12 mouse cellular contexts compared by ENCODE assay signal in genomic region chr12:56519071-56519737, GRCm38 (mm10). TPM values are rescaled to one million over a fixed set of nuclear protein-coding genes. Genes with fewer than 3 reads are reported as not detected.
DNase-seq lines count a peak whose midpoint lies in the region; ATAC-seq and TF ChIP-seq lines count a peak whose summit lies in the region.
"Had no signal": no experiment of that assay in that cellular context is flagged by ENCODE, and none has a peak within 500 bp of the region (broad histone marks: within the 10 kb centered on the region; RNA-seq: fewer than 3 reads in every experiment).

No protein-coding gene starts in this region.

- no peaks in the 10 kb centered on the region; the same call in 1 of the 2 replicates for H3K4me1 ChIP-seq in kidney, postnatal 0 days (replicated peaks; ENCODE audit: insufficient read depth, low read length)
- peaks cover 4% of the 10 kb centered on the region; the same call in 1 of the 2 replicates for H3K4me1 ChIP-seq in forebrain, embryonic 11.5 days (replicated peaks; ENCODE audit: control insufficient read depth, insufficient read depth, low read length)
- peaks cover 5% of the 10 kb centered on the region for H3K4me1 ChIP-seq in midbrain, embryonic 11.5 days (ENCODE audit: control insufficient read depth, insufficient read depth, low read length)
- H3K4me1 ChIP-seq: liver, embryonic 15.5 days had no signal

- no peak overlapping the region for H3K9ac ChIP-seq in kidney, postnatal 0 days (ENCODE audit: low read depth, low read length)
- H3K9ac ChIP-seq in forebrain, embryonic 11.5 days (ENCODE audit: low read length): peak overlapping the region; percentile 32; the same call in 1 of the 2 replicates
- H3K9ac ChIP-seq in midbrain, embryonic 11.5 days (ENCODE audit: low read length): no peak overlapping the region
- H3K9ac ChIP-seq: liver, embryonic 15.5 days had no signal

- no peaks in the 10 kb centered on the region for H3K9me3 ChIP-seq in kidney, postnatal 0 days (replicated peaks; ENCODE audit: low read length)
- H3K9me3 ChIP-seq in forebrain, embryonic 11.5 days (ENCODE audit: control insufficient read depth, low read length): no peaks in the 10 kb centered on the region
- H3K9me3 ChIP-seq in midbrain, embryonic 11.5 days (ENCODE audit: control insufficient read depth, low read length): no peaks in the 10 kb centered on the region
- H3K9me3 ChIP-seq: G1E; liver, embryonic 15.5 days had no signal

- H3K4me2 ChIP-seq in kidney, postnatal 0 days (ENCODE audit: low read length): no peak overlapping the region
- H3K4me2 ChIP-seq in forebrain, embryonic 11.5 days (ENCODE audit: low read depth, low read length, severe bottlenecking): peak overlapping the region; percentile 41
- peak overlapping the region; percentile 41 for H3K4me2 ChIP-seq in midbrain, embryonic 11.5 days
- H3K4me2 ChIP-seq: liver, embryonic 15.5 days had no signal

- H3K4me3 ChIP-seq in kidney, postnatal 0 days (replicated peaks; ENCODE audit: low read depth, low read length): 0 out of 2 replicates have a peak overlapping the region, but pooled peaks have one; percentile 5
- peak overlapping the region; percentile 12 for H3K4me3 ChIP-seq in forebrain, embryonic 11.5 days (ENCODE audit: low read depth, low read length)
- peak overlapping the region; percentile 15; the same call in 1 of the 2 replicates for H3K4me3 ChIP-seq in midbrain, embryonic 11.5 days (ENCODE audit: low read depth, low read length)
- H3K4me3 ChIP-seq: liver, embryonic 15.5 days had no signal

- peaks cover 71% of the 10 kb centered on the region for H3K27me3 ChIP-seq in kidney, postnatal 0 days (ENCODE audit: insufficient read depth, low read length)
- peaks cover 81% of the 10 kb centered on the region for H3K27me3 ChIP-seq in forebrain, embryonic 11.5 days (ENCODE audit: control insufficient read depth, insufficient read depth, low read length)
- H3K27me3 ChIP-seq in midbrain, embryonic 11.5 days (ENCODE audit: control insufficient read depth, insufficient read depth, low read length): peaks cover 88% of the 10 kb centered on the region

- ATAC-seq in kidney, postnatal 0 days (replicated peaks; ENCODE audit: low FRiP score, low read depth): no peak
- ATAC-seq in forebrain, embryonic 11.5 days (replicated peaks; ENCODE audit: low FRiP score): no peak
- no peak for ATAC-seq in midbrain, embryonic 11.5 days (ENCODE audit: low FRiP score)
- ATAC-seq in erythroid progenitor cell, adult 5-6 weeks (replicated peaks; ENCODE audit: low FRiP score, poor library complexity, severe bottlenecking): no peak

- no peak overlapping the region for H3K27ac ChIP-seq in kidney, postnatal 0 days
- peak overlapping the region; percentile 80 for H3K27ac ChIP-seq in forebrain, embryonic 11.5 days (ENCODE audit: low read depth, low read length)
- peak overlapping the region; percentile 35; the same call in 1 of the 2 replicates for H3K27ac ChIP-seq in midbrain, embryonic 11.5 days (ENCODE audit: low read depth, low read length)
- H3K27ac ChIP-seq: liver, embryonic 15.5 days had no signal

- peak; percentile 54 for DNase-seq in embryo, embryonic 9.5 days (ENCODE audit: extremely low spot score)
- no peak for DNase-seq in embryo, embryonic 11 days
- no peak for DNase-seq in kidney, postnatal 0 days (ENCODE audit: low spot score)
- DNase-seq in kidney, postnatal 14 days: no peak
- no peak for DNase-seq in forebrain, embryonic 11.5 days (ENCODE audit: low spot score)
- peak; percentile 94 for DNase-seq in midbrain, embryonic 11.5 days (ENCODE audit: low spot score, missing footprints)
- no peak for DNase-seq in retina, embryonic 14.5 days (ENCODE audit: low spot score)
- DNase-seq: kidney, adult 9 months had no signal

- WGBS in kidney, postnatal 0 days: 17% methylated on average over 13 of the region's 13 CpGs
- 13% methylated on average over 13 of the region's 13 CpGs for WGBS in forebrain, embryonic 11.5 days
- WGBS in midbrain, embryonic 11.5 days: 16% methylated on average over 13 of the region's 13 CpGs

- no peaks in the 10 kb centered on the region for H3K36me3 ChIP-seq in kidney, postnatal 0 days (ENCODE audit: insufficient read depth, low read length)
- H3K36me3 ChIP-seq in forebrain, embryonic 11.5 days (ENCODE audit: control insufficient read depth, insufficient read depth, low read length): no peaks in the 10 kb centered on the region
- H3K36me3 ChIP-seq in midbrain, embryonic 11.5 days (ENCODE audit: control insufficient read depth, insufficient read depth, low read length): no peaks in the 10 kb centered on the region
- H3K36me3 ChIP-seq: G1E; liver, embryonic 15.5 days had no signal

- TF ChIP-seq CTCF in kidney, postnatal 0 days (IDR thresholded peaks at IDR 0.05; ENCODE audit: low read depth): no peak

RNA-seq across cellular contexts. Expression of gene Nkx2-1, which starts 17.5 kb away (rescaled TPM):
- not detected in 2 replicates for polyA plus RNA-seq in kidney, postnatal 0 days (2015; fragmentation: Nextera tagmentation; extraction: Ambion mirVana)
- 36.6 and 45.7 TPM in 2 replicates for polyA plus RNA-seq in forebrain, embryonic 11.5 days (2014; fragmentation: Nextera tagmentation; extraction: Ambion mirVana)
- 5.6 and 7.0 TPM in 2 replicates for polyA plus RNA-seq in midbrain, embryonic 11.5 days (2014; fragmentation: Nextera tagmentation; extraction: Ambion mirVana)
- not detected in 2 replicates for total RNA-seq in erythroid progenitor cell, adult 5-6 weeks (2015; ENCODE audit: low replicate concordance)
- total RNA-seq in erythroid progenitor cell, adult 5-6 weeks (2017; ENCODE audit: low replicate concordance): not detected in 2 replicates
- polyA plus RNA-seq: G1E; liver, embryonic 15.5 days; testis, adult 2 months had no signal

Comparison
In these comparisons a context has a peak if more than half of its experiments do, and no peak if none do; other contexts are left out.
1. DNase-seq: peak in embryo, embryonic 9.5 days (single experiment) and midbrain, embryonic 11.5 days (single experiment); none in embryo, embryonic 11 days (single experiment), kidney, postnatal 0 days (single experiment), kidney, postnatal 14 days (single experiment), forebrain, embryonic 11.5 days (single experiment) and retina, embryonic 14.5 days (single experiment).
2. Peak in every context shown above with its lines, with median percentiles within 50 percentile points of each other: H3K4me3 ChIP-seq.